Mouse (Mus musculus): ENCODE data around the gene Naa15. TPM values are rescaled to one million over a fixed set of nuclear protein-coding genes. Genes with fewer than 3 reads are reported as not detected.

Naa15 gene
- polyA plus RNA-seq, 2 experiments, result 12.9 to 13.3 TPM

GRCm38 (mm10) chr3:51402628-51403027 lies 12.3 kb upstream of the Naa15 start:
- 78% methylated on average over 12 of the region's 12 CpGs for WGBS (ENCODE audit: insufficient replicate concordance)
- ATAC-seq (ENCODE audit: insufficient read depth) (no peak), DNase-seq (ENCODE audit: low read depth in 3 of 3, low spot score in 3 of 3) (no peak)
- Histone ChIP-seq H3K27ac (no peak overlapping the region), H3K36me3 (replicated peaks; ENCODE audit: control insufficient read depth, insufficient read depth, low read depth) (peaks cover 17% of the 10 kb centered on the region), H3K9ac (replicated peaks) (no peak overlapping the region), H3K4me1 (replicated peaks; ENCODE audit: control insufficient read depth in 2 of 2, insufficient read depth in 2 of 2, low read length in 1 of 2) (peaks cover 2 to 5% of the 10 kb centered on the region in 2 experiments; a peak in 3 of 4 replicates), H3K4me3 (ENCODE audit: insufficient read depth in 1 of 2, low read depth in 2 of 2, low read length in 2 of 2) (no peak overlapping the region), H3K4me2 (ENCODE audit: low read depth) (no peak overlapping the region), H3K9me3 (ENCODE audit: control insufficient read depth, low read length) (no peaks in the 10 kb centered on the region), H3K27me3 (ENCODE audit: control insufficient read depth, insufficient read depth, low read length) (peaks cover 2% of the 10 kb centered on the region; the same call in 1 of the 2 replicates)
- TF ChIP-seq EP300 (IDR thresholded peaks at IDR 0.05; ENCODE audit: low read depth), result no peak
- no peak for TF ChIP-seq CTCF (IDR thresholded peaks at IDR 0.05; ENCODE audit: low read depth)

GRCm38 (mm10) chr3:51407870-51408560 lies 6.9 kb upstream of the Naa15 start:
- ATAC-seq (ENCODE audit: insufficient read depth) (peak; percentile 17; the same call in 1 of the 2 replicates), DNase-seq (ENCODE audit: low read depth in 3 of 3, low spot score in 3 of 3) (no peak)
- Histone ChIP-seq H3K4me3 (ENCODE audit: insufficient read depth in 1 of 2, low read depth in 2 of 2, low read length in 2 of 2) (peak overlapping the region; percentile 94 to 99), H3K4me2 (ENCODE audit: low read depth) (peak overlapping the region; percentile 93), H3K4me1 (replicated peaks; ENCODE audit: control insufficient read depth in 2 of 2, insufficient read depth in 2 of 2, low read length in 1 of 2) (peaks cover 7 to 11% of the 10 kb centered on the region in 2 experiments), H3K36me3 (replicated peaks; ENCODE audit: control insufficient read depth, insufficient read depth, low read depth) (peaks cover 17% of the 10 kb centered on the region), H3K27me3 (ENCODE audit: control insufficient read depth, insufficient read depth, low read length) (no peaks in the 10 kb centered on the region), H3K9me3 (ENCODE audit: control insufficient read depth, low read length) (no peaks in the 10 kb centered on the region), H3K27ac (peak overlapping the region; percentile 71), H3K9ac (replicated peaks) (peak overlapping the region; percentile 98)
- 22% methylated on average over 20 of the region's 20 CpGs for WGBS (ENCODE audit: insufficient replicate concordance)
- TF ChIP-seq CTCF (IDR thresholded peaks at IDR 0.05; ENCODE audit: low read depth), result no peak
- no peak for TF ChIP-seq EP300 (IDR thresholded peaks at IDR 0.05; ENCODE audit: low read depth)

DNA sequence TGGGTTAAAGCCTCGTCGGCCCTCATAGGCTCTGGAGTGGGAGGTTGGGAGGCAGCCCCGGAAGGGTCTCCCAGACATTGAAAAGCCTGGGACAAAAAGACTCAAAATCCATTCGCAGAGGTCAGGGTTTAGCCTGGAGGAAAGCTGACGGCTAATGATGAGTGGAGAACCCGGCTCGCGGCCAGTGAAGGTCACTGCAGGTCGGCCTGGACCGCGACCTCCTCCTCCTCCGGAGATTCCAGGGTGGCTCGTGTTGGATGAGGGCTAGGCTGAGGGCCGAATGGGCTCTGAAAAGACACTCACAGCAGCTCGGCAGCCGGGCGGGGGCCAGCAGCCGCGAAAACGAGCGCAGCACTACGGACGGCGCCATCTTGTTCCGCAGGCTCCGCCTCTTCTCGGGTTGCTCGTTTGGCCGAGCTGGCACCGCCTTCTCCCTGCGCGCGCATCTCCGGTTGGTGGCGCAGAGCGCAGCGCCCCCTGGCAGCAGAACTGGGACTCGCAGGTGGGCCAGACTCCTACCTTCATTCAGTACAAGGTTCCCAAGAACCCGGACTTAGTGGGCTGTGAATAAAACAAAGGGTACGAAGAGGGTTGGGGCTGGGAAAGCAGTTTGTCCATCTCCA lies 6.3 kb upstream of the Naa15 start, which contains the start of gene Ndufc1:
Gene Ndufc1, minus strand, starts transcription at position 428 of the 623 bp plus-strand sequence.
- H3K36me3 ChIP-seq (replicated peaks; ENCODE audit: control insufficient read depth, insufficient read depth, low read depth), result peaks cover 14% of the 10 kb centered on the region
- TF ChIP-seq CTCF (IDR thresholded peaks at IDR 0.05; ENCODE audit: low read depth) (peak; percentile 99), EP300 (IDR thresholded peaks at IDR 0.05; ENCODE audit: low read depth) (no peak)
- H3K27ac ChIP-seq, result peak within 1 kb of the TSS; percentile 71
- peak within 1 kb of the TSS; percentile 93 for H3K4me2 ChIP-seq (ENCODE audit: low read depth)
- H3K9me3 ChIP-seq (ENCODE audit: control insufficient read depth, low read length), result no peaks in the 10 kb centered on the region
- H3K27me3 ChIP-seq (ENCODE audit: control insufficient read depth, insufficient read depth, low read length), result no peaks in the 10 kb centered on the region
- H3K4me1 ChIP-seq (replicated peaks; ENCODE audit: control insufficient read depth in 2 of 2, insufficient read depth in 2 of 2, low read length in 1 of 2), result peaks cover 13 to 15% of the 10 kb centered on the region in 2 experiments
- DNase-seq (ENCODE audit: low read depth in 3 of 3, low spot score in 3 of 3) (peak; percentile 84 to 86 (median 85)), ATAC-seq (ENCODE audit: insufficient read depth) (peak; percentile 84)
- under 1% methylated on average over 40 of the region's 40 CpGs for WGBS (ENCODE audit: insufficient replicate concordance)
- peak within 1 kb of the TSS; percentile 94 to 99 for H3K4me3 ChIP-seq (ENCODE audit: insufficient read depth in 1 of 2, low read depth in 2 of 2, low read length in 2 of 2)
- H3K9ac ChIP-seq (replicated peaks), result peak within 1 kb of the TSS; percentile 98

- Histone ChIP-seq H3K27me3 (ENCODE audit: control insufficient read depth, insufficient read depth, low read length) (no peaks in the 10 kb centered on the region), H3K27ac (no peak overlapping the region), H3K9me3 (ENCODE audit: control insufficient read depth, low read length) (no peaks in the 10 kb centered on the region), H3K4me3 (ENCODE audit: insufficient read depth in 1 of 2, low read depth in 2 of 2, low read length in 2 of 2) (no peak overlapping the region), H3K4me1 (replicated peaks; ENCODE audit: control insufficient read depth in 2 of 2, insufficient read depth in 2 of 2, low read length in 1 of 2) (peaks cover 21% of the 10 kb centered on the region in 2 experiments), H3K9ac (replicated peaks) (no peak overlapping the region), H3K4me2 (ENCODE audit: low read depth) (no peak overlapping the region), H3K36me3 (replicated peaks; ENCODE audit: control insufficient read depth, insufficient read depth, low read depth) (no peaks in the 10 kb centered on the region)
- no peak for TF ChIP-seq CTCF (IDR thresholded peaks at IDR 0.05; ENCODE audit: low read depth)
- no peak for TF ChIP-seq EP300 (IDR thresholded peaks at IDR 0.05; ENCODE audit: low read depth)
- WGBS (ENCODE audit: insufficient replicate concordance), result 83% methylated on average over 7 of the region's 7 CpGs
- DNase-seq (ENCODE audit: low read depth in 3 of 3, low spot score in 3 of 3) (no peak), ATAC-seq (ENCODE audit: insufficient read depth) (no peak)
Observed at GRCm38 (mm10) chr3:51412457-51412856, 2.5 kb upstream of the Naa15 start.

GRCm38 (mm10) chr3:51413276-51413675 lies 1.7 kb upstream of the Naa15 start:
- WGBS (ENCODE audit: insufficient replicate concordance), result 33% methylated on average over 1 of the region's 1 CpGs
- no peak overlapping the region for H3K9ac ChIP-seq (replicated peaks)
- no peak for ATAC-seq (ENCODE audit: insufficient read depth)

More at GRCm38 (mm10) chr3:51413276-51413675, 1.7 kb upstream of the Naa15 start:
- no peak for DNase-seq (ENCODE audit: low read depth in 3 of 3, low spot score in 3 of 3)
- Histone ChIP-seq H3K4me2 (ENCODE audit: low read depth) (no peak overlapping the region), H3K4me3 (ENCODE audit: insufficient read depth in 1 of 2, low read depth in 2 of 2, low read length in 2 of 2) (no peak overlapping the region), H3K27me3 (ENCODE audit: control insufficient read depth, insufficient read depth, low read length) (no peaks in the 10 kb centered on the region), H3K36me3 (replicated peaks; ENCODE audit: control insufficient read depth, insufficient read depth, low read depth) (no peaks in the 10 kb centered on the region), H3K9me3 (ENCODE audit: control insufficient read depth, low read length) (no peaks in the 10 kb centered on the region), H3K4me1 (replicated peaks; ENCODE audit: control insufficient read depth in 2 of 2, insufficient read depth in 2 of 2, low read length in 1 of 2) (peaks cover 20% of the 10 kb centered on the region in 2 experiments), H3K27ac (no peak overlapping the region)
- TF ChIP-seq EP300 (IDR thresholded peaks at IDR 0.05; ENCODE audit: low read depth) (no peak), CTCF (IDR thresholded peaks at IDR 0.05; ENCODE audit: low read depth) (no peak)

Data from liver, embryonic 14.5 days (tissue).